Mouse (Mus musculus) ovary, adult 2 months (tissue): Measurements from ENCODE around the gene Olfr1030. TPM values are rescaled to one million over a fixed set of nuclear protein-coding genes. Genes with fewer than 3 reads are reported as not detected.

Experiments
- polyA plus RNA-seq: library from polyadenylated mRNA; depleted of rRNA; stranded (reverse); fragments of >200 nt; gene quantifications from 2 replicates; pipeline ENCODE4 v1.2.3, GENCODE M21; 2012; rRNA removed

Gene Olfr1030
- polyA plus RNA-seq: 0.03 and 0.05 TPM in 2 replicates

GRCm38 (mm10) chr2:85978976-85979375 is at the start of gene Olfr1030:
Olfr1030 (plus strand) TSS chr2:85979276.

DNA sequence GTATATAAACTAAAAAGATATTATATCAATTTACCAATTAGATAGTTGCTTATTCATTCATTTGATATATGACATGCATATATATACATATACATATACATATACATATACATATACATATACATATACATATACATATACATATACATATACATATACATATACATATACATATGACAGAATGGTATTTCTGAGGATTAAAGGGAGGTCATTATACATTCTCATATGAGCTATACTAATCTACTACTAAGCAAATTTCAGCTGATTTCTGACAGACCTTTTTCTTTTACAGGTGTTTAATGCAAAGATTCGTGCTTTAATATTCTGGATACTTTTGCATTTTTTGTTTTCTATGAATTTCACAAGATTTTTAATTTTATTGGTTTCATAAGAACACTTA is 28.9 kb upstream of the Olfr1030 start, which contains the start of gene Olfr1028:
Gene Olfr1028 (plus strand): TSS at position 301 of the 400 bp plus-strand sequence.

DNA sequence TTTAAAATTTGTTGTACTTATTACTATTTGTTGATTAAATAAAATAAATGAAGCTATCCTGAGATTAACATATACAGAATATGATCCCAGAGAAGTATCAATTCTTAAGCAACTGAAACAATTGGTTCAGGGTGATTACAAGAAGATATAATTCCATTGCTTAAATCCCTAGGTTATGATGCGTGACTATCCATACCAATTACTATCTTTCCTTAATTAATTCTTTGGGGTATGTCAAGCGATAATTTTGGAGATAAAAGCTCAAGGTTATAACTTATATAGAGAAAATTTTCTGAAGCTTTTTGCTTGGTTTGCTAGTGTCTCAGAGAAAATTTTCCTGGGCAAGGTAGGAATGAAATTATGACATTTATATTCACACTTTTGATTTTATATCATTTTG is 5.5 kb upstream of the Olfr1030 start, which contains the start of gene Olfr1029:
Gene Olfr1029 (plus strand): TSS at position 301 of the 400 bp plus-strand sequence.

GRCm38 (mm10) chr2:85990004-85990403 is 10.9 kb downstream of the Olfr1030 start, which contains the start of gene Olfr1031:
Olfr1031 (plus strand) TSS chr2:85990304.

GRCm38 (mm10) chr2:86005240-86005639 is 26.2 kb downstream of the Olfr1030 start, which contains the start of gene Olfr1032:
Olfr1032 (plus strand) TSS chr2:86005540.

GRCm38 (mm10) chr2:86020406-86020805 is 41.3 kb downstream of the Olfr1030 start, which contains the start of gene Olfr1033:
Olfr1033 (plus strand) TSS chr2:86020633.

Other genes starting within 250 kb of the Olfr1030 start
- not detected in 2 replicates for gene Olfr1012, start 216.5 kb upstream of the Olfr1030 start, polyA plus RNA-seq
- not detected in 2 replicates for gene Olfr1013, start 212.2 kb upstream of the Olfr1030 start, polyA plus RNA-seq
- not detected in 2 replicates for gene Olfr1014, start 206.6 kb upstream of the Olfr1030 start, polyA plus RNA-seq
- not detected in 2 replicates for gene Olfr1015, start 197.3 kb upstream of the Olfr1030 start, polyA plus RNA-seq
- not detected in 2 replicates for gene Olfr1016, start 176.7 kb upstream of the Olfr1030 start, polyA plus RNA-seq
- not detected in 2 replicates for gene Olfr1018, start 160.8 kb upstream of the Olfr1030 start, polyA plus RNA-seq
- not detected in 2 replicates for gene Olfr1019, start 133.8 kb upstream of the Olfr1030 start, polyA plus RNA-seq
- gene Olfr1020, start 132.2 kb upstream of the Olfr1030 start, polyA plus RNA-seq: not detected in 2 replicates
- not detected in 2 replicates for gene Olfr1022, start 110.7 kb upstream of the Olfr1030 start, polyA plus RNA-seq
- not detected in 2 replicates for gene Olfr1023, start 93.6 kb upstream of the Olfr1030 start, polyA plus RNA-seq
- gene Olfr1024, start 74.2 kb upstream of the Olfr1030 start, polyA plus RNA-seq: not detected in 2 replicates
- not detected in 2 replicates for gene Olfr1025-ps1, start 64.1 kb upstream of the Olfr1030 start, polyA plus RNA-seq
- gene Olfr1026, start 57.7 kb upstream of the Olfr1030 start, polyA plus RNA-seq: not detected in 2 replicates
- gene Olfr1028, start 28.8 kb upstream of the Olfr1030 start, polyA plus RNA-seq: not detected in 2 replicates
- 0.29 and 0.58 TPM in 2 replicates for gene Olfr1029, start 5.4 kb upstream of the Olfr1030 start, polyA plus RNA-seq
- not detected in 2 replicates for gene Olfr1031, start 11.0 kb downstream of the Olfr1030 start, polyA plus RNA-seq
- not detected in 2 replicates for gene Olfr1032, start 26.3 kb downstream of the Olfr1030 start, polyA plus RNA-seq
- 1.4 and 1.5 TPM in 2 replicates for gene Olfr1033, start 41.4 kb downstream of the Olfr1030 start, polyA plus RNA-seq
- gene Olfr1034, start 66.6 kb downstream of the Olfr1030 start, polyA plus RNA-seq: 0.37 and 0.41 TPM in 2 replicates
- not detected in 2 replicates for gene Olfr1036, start 94.7 kb downstream of the Olfr1030 start, polyA plus RNA-seq
- gene Olfr1037, start 108.1 kb downstream of the Olfr1030 start, polyA plus RNA-seq: not detected in 2 replicates
- gene Olfr1039, start 156.7 kb downstream of the Olfr1030 start, polyA plus RNA-seq: not detected in 2 replicates
- gene Olfr1040, start 167.5 kb downstream of the Olfr1030 start, polyA plus RNA-seq: not detected in 2 replicates
- gene Olfr1042, start 182.6 kb downstream of the Olfr1030 start, polyA plus RNA-seq: not detected in 2 replicates
- gene Olfr1043, start 188.2 kb downstream of the Olfr1030 start, polyA plus RNA-seq: not detected in 2 replicates
- gene Olfr1044, start 198.5 kb downstream of the Olfr1030 start, polyA plus RNA-seq: not detected in 2 replicates
- not detected in 2 replicates for gene Olfr52, start 206.4 kb downstream of the Olfr1030 start, polyA plus RNA-seq
- not detected in 2 replicates for gene Olfr1045, start 223.7 kb downstream of the Olfr1030 start, polyA plus RNA-seq
- gene Olfr1046, start 240.0 kb downstream of the Olfr1030 start, polyA plus RNA-seq: not detected in 2 replicates